Mouse (Mus musculus) liver, embryonic 14.5 days (tissue): Measurements from ENCODE around the gene Rinl. TPM values are rescaled to one million over a fixed set of nuclear protein-coding genes. Genes with fewer than 3 reads are reported as not detected.

Experiments used
- ATAC-seq: fragments of 200-750 bp; cut with Nextera tagmentation; 2 replicates; pipeline ENCODE4 v1.8.0; 2017; ENCODE audit warnings: moderate number of reproducible peaks, mild to moderate bottlenecking, moderate library complexity; ENCODE audit not compliant: insufficient read depth
- DNase-seq, 3 experiments: peaks; one replicate each; pipeline ENCODE4 v3.0.0-alpha.2; 2012 to 2013; ENCODE audit warnings: low read depth in 3 of 3, low spot score in 3 of 3
- H3K27ac ChIP-seq: fragments of 300-500 bp; sonication (generic); 2 replicates; pipeline ENCODE4 v1.5.1; 2014; ENCODE audit warnings: moderate library complexity, mild to moderate bottlenecking, control low read depth, inconsistent platforms
- H3K27me3 ChIP-seq: fragments of 300-500 bp; sonication (generic); 2 replicates; pipeline ENCODE4 v1.6.1; 2014; ENCODE audit warnings: mild to moderate bottlenecking, low read length, moderate library complexity; ENCODE audit not compliant: control insufficient read depth, insufficient read depth
- H3K36me3 ChIP-seq: fragments of 300-500 bp; sonication (generic); replicated peaks from 2 replicates; pipeline ENCODE4 v1.6.1; 2014; ENCODE audit warnings: low read depth; ENCODE audit not compliant: control insufficient read depth, insufficient read depth
- H3K4me1 ChIP-seq, 2 experiments: fragments of 200-500 bp in 1 of 2; fragments of 300-500 bp in 1 of 2; sonication (generic) in 1 of 2; replicated peaks; 2 replicates each; pipeline ENCODE4 v1.6.1; 2012 to 2014; ENCODE audit warnings: antibody characterized with exemption in 1 of 2, inconsistent platforms in 1 of 2, low read length in 1 of 2; ENCODE audit not compliant: control insufficient read depth in 2 of 2, insufficient read depth in 2 of 2
- H3K4me2 ChIP-seq: fragments of 300-500 bp; sonication (generic); 2 replicates; pipeline ENCODE4 v1.6.1; 2014; ENCODE audit warnings: low read depth, mild to moderate bottlenecking, control low read depth, moderate library complexity
- H3K4me3 ChIP-seq, 2 experiments: fragments of 200-500 bp in 1 of 2; fragments of 300-500 bp in 1 of 2; sonication (generic) in 1 of 2; 2 replicates each; pipeline ENCODE4 v1.5.1; 2012 to 2014; ENCODE audit warnings: low read depth in 2 of 2, low read length in 2 of 2, mild to moderate bottlenecking in 2 of 2, control low read depth in 1 of 2, inconsistent platforms in 1 of 2, moderate library complexity in 1 of 2; ENCODE audit not compliant: insufficient read depth in 1 of 2
- H3K9ac ChIP-seq: fragments of 300-500 bp; sonication (generic); replicated peaks from 2 replicates; pipeline ENCODE4 v1.6.1; 2014; ENCODE audit warnings: mild to moderate bottlenecking, control low read depth, moderate library complexity
- H3K9me3 ChIP-seq: fragments of 300-500 bp; sonication (generic); 2 replicates; pipeline ENCODE4 v1.6.1; 2016; ENCODE audit warnings: low read length, mixed read lengths; ENCODE audit not compliant: control insufficient read depth
- CTCF ChIP-seq: IDR thresholded peaks from 2 replicates; pipeline ENCODE4 v1.5.1; 2016; ENCODE audit warnings: antibody characterized with exemption, low read depth, control low read depth
- EP300 ChIP-seq: IDR thresholded peaks from 2 replicates; pipeline ENCODE4 v1.6.1; 2016; ENCODE audit warnings: antibody characterized with exemption, low read depth
- WGBS: fragments of 180-500 bp; shearing (Covaris S2); extraction: QIAGEN DNeasy Blood & Tissue Kit; methylation state at CpG from one replicate; pipeline ENCODE4 v1.1.7; 2014; ENCODE audit not compliant: insufficient replicate concordance; 5-methylcytosine and 5-hydroxymethylcytosine counted together
- polyA plus RNA-seq, 2 experiments: library from polyadenylated mRNA; depleted of rRNA in 1 of 2; stranded (reverse) in 1 of 2; unstranded in 1 of 2; fragments of >200 nt; fragmentation: Nextera tagmentation in 1 of 2; extraction: Ambion mirVana in 1 of 2; gene quantifications; 2 replicates each; pipeline versions ENCODE4 v1.2.1 to v1.2.3; 2012 to 2014

Gene Rinl
- polyA plus RNA-seq, 2 experiments: 4.7 to 4.8 TPM

- no peak overlapping the region for H3K9ac ChIP-seq
- TF ChIP-seq CTCF (no peak), EP300 (no peak)
- 80% methylated on average over 12 of the region's 12 CpGs for WGBS
- H3K36me3 ChIP-seq: peaks cover 76% of the 10 kb centered on the region
- H3K27me3 ChIP-seq: no peaks in the 10 kb centered on the region
- ATAC-seq (no peak), DNase-seq (no peak)
- H3K9me3 ChIP-seq: no peaks in the 10 kb centered on the region
- H3K27ac ChIP-seq: no peak overlapping the region
- peaks cover 4 to 17% of the 10 kb centered on the region in 2 experiments for H3K4me1 ChIP-seq
- H3K4me3 ChIP-seq: no peak overlapping the region
- no peak overlapping the region for H3K4me2 ChIP-seq
These were observed 31.8 kb downstream of the Rinl start for GRCm38 (mm10) chr7:28820358-28821260.

- ATAC-seq (no peak), DNase-seq (no peak)
- TF ChIP-seq CTCF: no peak
- no peak for TF ChIP-seq EP300
- no peak overlapping the region for H3K4me3 ChIP-seq
- peaks cover 68% of the 10 kb centered on the region for H3K36me3 ChIP-seq
- no peaks in the 10 kb centered on the region for H3K9me3 ChIP-seq
- 68% methylated on average over 10 of the region's 10 CpGs for WGBS
- H3K27ac ChIP-seq: no peak overlapping the region
- H3K9ac ChIP-seq: no peak overlapping the region
- H3K27me3 ChIP-seq: no peaks in the 10 kb centered on the region
- no peak overlapping the region for H3K4me2 ChIP-seq
- H3K4me1 ChIP-seq: peaks cover 8 to 23% of the 10 kb centered on the region in 2 experiments
These were observed 32.6 kb downstream of the Rinl start for GRCm38 (mm10) chr7:28821261-28821831.

GRCm38 (mm10) chr7:28822556-28822955, 33.8 kb downstream of the Rinl start:
- DNase-seq: no peak
- Histone ChIP-seq H3K4me2 (no peak overlapping the region), H3K9me3 (no peaks in the 10 kb centered on the region), H3K27me3 (no peaks in the 10 kb centered on the region), H3K9ac (no peak overlapping the region), H3K36me3 (peaks cover 56% of the 10 kb centered on the region), H3K4me1 (peaks cover 8 to 19% of the 10 kb centered on the region in 2 experiments), H3K27ac (no peak overlapping the region), H3K4me3 (no peak overlapping the region)
- WGBS: 63% methylated on average over 1 of the region's 1 CpGs
- ATAC-seq: no peak
- TF ChIP-seq CTCF (no peak), EP300 (no peak)

- 48% methylated on average over 10 of the region's 10 CpGs for WGBS
- Histone ChIP-seq H3K9ac (no peak overlapping the region), H3K9me3 (no peaks in the 10 kb centered on the region), H3K27me3 (no peaks in the 10 kb centered on the region), H3K36me3 (peaks cover 49% of the 10 kb centered on the region), H3K4me1 (peaks cover 8 to 16% of the 10 kb centered on the region in 2 experiments), H3K4me3 (no peak overlapping the region), H3K27ac (no peak overlapping the region; the same call in 1 of the 2 replicates), H3K4me2 (no peak overlapping the region)
- ATAC-seq (no peak), DNase-seq (no peak)
- no peak for TF ChIP-seq EP300
- no peak for TF ChIP-seq CTCF
These were observed 34.5 kb downstream of the Rinl start for GRCm38 (mm10) chr7:28822993-28823903.
